Mouse (Mus musculus): ENCODE measurements at regions not wholly inside any gene's neighbourhood (a gene's known extent, or its start where the extent isn't known, plus 50 kb on each side); places are given as distances from the start of the nearest gene placed in this dataset.

DNA sequence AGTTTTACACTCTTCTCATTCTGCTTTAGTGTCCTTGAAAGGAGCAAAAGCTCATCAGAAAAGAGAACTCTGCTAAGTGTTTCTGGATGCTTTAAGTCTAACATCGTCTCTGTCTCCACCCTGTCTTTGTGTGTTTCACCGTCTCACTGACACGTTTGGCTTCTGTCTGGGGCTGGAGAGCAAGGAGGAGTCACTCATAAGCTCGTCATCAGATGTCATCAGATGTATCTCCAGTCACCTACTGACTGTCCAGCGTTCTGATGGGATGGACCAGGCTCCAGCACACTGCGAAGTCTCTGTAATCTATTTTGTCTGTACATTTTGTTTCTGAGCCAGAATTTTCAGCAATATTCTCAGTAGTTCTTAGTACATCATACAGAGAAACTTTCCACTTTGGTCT lies 283.4 kb upstream of the Arglu1 start:
- Histone ChIP-seq H3K36me3 (ENCODE audit: control insufficient read depth, insufficient read depth, low read length) (no peaks in the 10 kb centered on the region), H3K27ac (ENCODE audit: low read length) (no peak overlapping the region)
- WGBS: 64% methylated on average over 6 of the region's 6 CpGs

DNA sequence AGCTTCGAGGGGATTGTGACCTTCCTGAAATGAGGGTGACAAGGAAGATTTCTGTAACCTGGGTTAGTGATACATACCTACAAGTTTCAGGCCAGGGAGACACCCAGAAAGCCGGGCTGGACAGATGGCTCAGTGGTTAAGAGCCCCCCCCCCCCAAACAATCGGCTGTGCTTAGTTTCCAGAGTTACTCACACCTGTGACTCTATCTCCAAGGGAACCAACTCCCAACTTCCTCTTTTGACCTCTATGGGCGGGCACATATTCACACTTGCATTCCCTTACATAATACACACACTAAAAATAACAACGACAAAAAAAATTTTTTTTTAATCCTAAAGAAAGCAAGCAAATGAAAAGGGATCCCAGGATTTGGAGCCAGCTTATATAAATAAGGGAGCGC lies 283.0 kb upstream of the Arglu1 start:
- ATAC-seq (ENCODE audit: insufficient read depth, low FRiP score): no peak
- H3K4me1 ChIP-seq (ENCODE audit: control insufficient read depth, insufficient read depth, low read length): no peaks in the 10 kb centered on the region
- H3K9me3 ChIP-seq (replicated peaks; ENCODE audit: control insufficient read depth, low read length): no peaks in the 10 kb centered on the region
- no peaks in the 10 kb centered on the region for H3K36me3 ChIP-seq (ENCODE audit: control insufficient read depth, insufficient read depth, low read length)
- H3K9ac ChIP-seq (ENCODE audit: low read length): no peak overlapping the region
- H3K27ac ChIP-seq (ENCODE audit: low read length): no peak overlapping the region
- no peaks in the 10 kb centered on the region for H3K27me3 ChIP-seq (ENCODE audit: control insufficient read depth, insufficient read depth, low read length)
- WGBS: 50% methylated on average over 6 of the region's 6 CpGs
- H3K4me3 ChIP-seq (replicated peaks; ENCODE audit: low read length): no peak overlapping the region
- no peak overlapping the region for H3K4me2 ChIP-seq (ENCODE audit: low read depth, low read length)

More for the DNA sequence above, 283.4 kb upstream of the Arglu1 start:
- H3K4me2 ChIP-seq (ENCODE audit: low read depth, low read length): no peak overlapping the region
- H3K9me3 ChIP-seq (replicated peaks; ENCODE audit: control insufficient read depth, low read length): no peaks in the 10 kb centered on the region
- no peak for ATAC-seq (ENCODE audit: insufficient read depth, low FRiP score)
- no peak overlapping the region for H3K9ac ChIP-seq (ENCODE audit: low read length)
- H3K4me3 ChIP-seq (replicated peaks; ENCODE audit: low read length): no peak overlapping the region
- no peaks in the 10 kb centered on the region for H3K4me1 ChIP-seq (ENCODE audit: control insufficient read depth, insufficient read depth, low read length)
- no peaks in the 10 kb centered on the region for H3K27me3 ChIP-seq (ENCODE audit: control insufficient read depth, insufficient read depth, low read length)

GRCm38 (mm10) chr8:8970776-8971175 lies 280.5 kb upstream of the Arglu1 start:
- H3K9ac ChIP-seq (ENCODE audit: low read length): no peak overlapping the region
- H3K27me3 ChIP-seq (ENCODE audit: control insufficient read depth, insufficient read depth, low read length): no peaks in the 10 kb centered on the region
- peaks cover 6% of the 10 kb centered on the region for H3K4me1 ChIP-seq (ENCODE audit: control insufficient read depth, insufficient read depth, low read length)
- no peak overlapping the region for H3K4me2 ChIP-seq (ENCODE audit: low read depth, low read length)
- H3K36me3 ChIP-seq (ENCODE audit: control insufficient read depth, insufficient read depth, low read length): no peaks in the 10 kb centered on the region
- 63% methylated on average over 5 of the region's 5 CpGs for WGBS
- H3K9me3 ChIP-seq (replicated peaks; ENCODE audit: control insufficient read depth, low read length): no peaks in the 10 kb centered on the region
- H3K4me3 ChIP-seq (replicated peaks; ENCODE audit: low read length): no peak overlapping the region
- H3K27ac ChIP-seq (ENCODE audit: low read length): no peak overlapping the region
- no peak for ATAC-seq (ENCODE audit: insufficient read depth, low FRiP score)

- Histone ChIP-seq H3K4me3 (replicated peaks; ENCODE audit: low read length) (no peak overlapping the region), H3K27me3 (ENCODE audit: control insufficient read depth, insufficient read depth, low read length) (no peaks in the 10 kb centered on the region), H3K9me3 (replicated peaks; ENCODE audit: control insufficient read depth, low read length) (no peaks in the 10 kb centered on the region), H3K4me1 (ENCODE audit: control insufficient read depth, insufficient read depth, low read length) (peaks cover 7% of the 10 kb centered on the region), H3K4me2 (ENCODE audit: low read depth, low read length) (no peak overlapping the region), H3K27ac (ENCODE audit: low read length) (no peak overlapping the region), H3K9ac (ENCODE audit: low read length) (no peak overlapping the region), H3K36me3 (ENCODE audit: control insufficient read depth, insufficient read depth, low read length) (no peaks in the 10 kb centered on the region)
- ATAC-seq (ENCODE audit: insufficient read depth, low FRiP score): no peak
- WGBS: 79% methylated on average over 5 of the region's 5 CpGs
These were observed 280.0 kb upstream of the Arglu1 start for GRCm38 (mm10) chr8:8970346-8970745.

DNA sequence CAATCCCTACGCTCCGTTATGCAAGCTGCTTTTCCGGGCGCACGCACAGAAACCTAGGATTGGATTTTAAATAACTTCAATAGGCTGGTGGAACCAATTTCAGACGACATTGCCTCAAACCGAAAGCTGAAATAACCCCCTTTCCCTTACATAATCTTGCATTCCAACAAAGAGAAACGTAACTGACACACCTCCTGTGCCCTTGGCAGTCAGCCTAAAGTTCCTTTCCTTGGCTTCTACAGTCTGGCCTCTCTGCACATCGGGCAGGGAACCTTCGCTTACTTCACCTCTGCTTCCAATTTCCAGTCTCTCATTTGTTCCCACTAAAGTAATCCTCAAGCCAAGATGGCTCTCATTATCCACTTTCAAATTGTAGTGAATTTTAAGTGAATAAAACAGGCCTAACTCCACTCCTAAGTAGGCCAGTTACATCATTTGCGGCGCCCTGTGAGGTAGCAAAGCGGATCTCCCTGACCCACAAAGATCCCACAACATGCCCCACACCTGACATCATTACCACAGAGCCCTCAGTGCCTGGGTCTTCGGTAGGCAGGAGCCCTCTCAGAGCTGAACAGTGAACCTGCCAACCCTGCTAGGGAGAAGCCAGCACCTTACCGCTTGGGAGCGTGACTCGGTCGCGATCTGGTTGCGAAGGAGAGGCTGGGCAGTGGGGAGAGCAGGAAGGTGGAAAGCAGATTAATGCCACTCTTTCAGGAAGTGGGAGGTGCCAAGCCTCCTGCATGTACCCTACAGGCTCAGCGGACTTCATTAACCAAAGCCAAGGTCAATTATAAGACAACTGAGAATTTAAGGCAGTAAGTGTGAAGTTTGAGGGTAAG lies 279.0 kb upstream of the Arglu1 start:
- no peaks in the 10 kb centered on the region for H3K9me3 ChIP-seq (replicated peaks; ENCODE audit: control insufficient read depth, low read length)
- H3K4me3 ChIP-seq (replicated peaks; ENCODE audit: low read length): no peak overlapping the region
- H3K27ac ChIP-seq (ENCODE audit: low read length): no peak overlapping the region
- no peaks in the 10 kb centered on the region for H3K36me3 ChIP-seq (ENCODE audit: control insufficient read depth, insufficient read depth, low read length)
- H3K9ac ChIP-seq (ENCODE audit: low read length): no peak overlapping the region
- H3K27me3 ChIP-seq (ENCODE audit: control insufficient read depth, insufficient read depth, low read length): no peaks in the 10 kb centered on the region
- 82% methylated on average over 21 of the region's 21 CpGs for WGBS
- H3K4me2 ChIP-seq (ENCODE audit: low read depth, low read length): no peak overlapping the region
- peaks cover 7% of the 10 kb centered on the region for H3K4me1 ChIP-seq (ENCODE audit: control insufficient read depth, insufficient read depth, low read length)
- no peak for ATAC-seq (ENCODE audit: insufficient read depth, low FRiP score)

- no peak for ATAC-seq (ENCODE audit: insufficient read depth, low FRiP score)
- 100% methylated on average over 1 of the region's 1 CpGs for WGBS
- Histone ChIP-seq H3K9me3 (replicated peaks; ENCODE audit: control insufficient read depth, low read length) (no peaks in the 10 kb centered on the region), H3K9ac (ENCODE audit: low read length) (no peak overlapping the region), H3K4me3 (replicated peaks; ENCODE audit: low read length) (no peak overlapping the region), H3K4me2 (ENCODE audit: low read depth, low read length) (no peak overlapping the region), H3K27ac (ENCODE audit: low read length) (no peak overlapping the region), H3K27me3 (ENCODE audit: control insufficient read depth, insufficient read depth, low read length) (no peaks in the 10 kb centered on the region), H3K36me3 (ENCODE audit: control insufficient read depth, insufficient read depth, low read length) (no peaks in the 10 kb centered on the region), H3K4me1 (ENCODE audit: control insufficient read depth, insufficient read depth, low read length) (peaks cover 7% of the 10 kb centered on the region)
These were observed 276.3 kb upstream of the Arglu1 start for GRCm38 (mm10) chr8:8966658-8967048.

- 29% methylated on average over 10 of the region's 10 CpGs for WGBS
- H3K27ac ChIP-seq (ENCODE audit: low read length): no peak overlapping the region
- H3K27me3 ChIP-seq (ENCODE audit: control insufficient read depth, insufficient read depth, low read length): no peaks in the 10 kb centered on the region
- H3K9ac ChIP-seq (ENCODE audit: low read length): no peak overlapping the region
- H3K4me2 ChIP-seq (ENCODE audit: low read depth, low read length): no peak overlapping the region
- H3K4me1 ChIP-seq (ENCODE audit: control insufficient read depth, insufficient read depth, low read length): peaks cover 7% of the 10 kb centered on the region
- no peaks in the 10 kb centered on the region for H3K9me3 ChIP-seq (replicated peaks; ENCODE audit: control insufficient read depth, low read length)
- no peaks in the 10 kb centered on the region for H3K36me3 ChIP-seq (ENCODE audit: control insufficient read depth, insufficient read depth, low read length)
- peak; percentile 74; the same call in 1 of the 2 replicates for ATAC-seq (ENCODE audit: insufficient read depth, low FRiP score)
- H3K4me3 ChIP-seq (replicated peaks; ENCODE audit: low read length): no peak overlapping the region
These were observed 275.8 kb upstream of the Arglu1 start for GRCm38 (mm10) chr8:8965983-8966657.

GRCm38 (mm10) chr8:8960221-8960620 lies 269.9 kb upstream of the Arglu1 start:
- Histone ChIP-seq H3K36me3 (ENCODE audit: control insufficient read depth, insufficient read depth, low read length) (no peaks in the 10 kb centered on the region), H3K4me1 (ENCODE audit: control insufficient read depth, insufficient read depth, low read length) (peaks cover 5% of the 10 kb centered on the region; the same call in 1 of the 2 replicates), H3K27me3 (ENCODE audit: control insufficient read depth, insufficient read depth, low read length) (no peaks in the 10 kb centered on the region), H3K27ac (ENCODE audit: low read length) (no peak overlapping the region), H3K9ac (ENCODE audit: low read length) (no peak overlapping the region), H3K4me3 (replicated peaks; ENCODE audit: low read length) (no peak overlapping the region), H3K4me2 (ENCODE audit: low read depth, low read length) (no peak overlapping the region), H3K9me3 (replicated peaks; ENCODE audit: control insufficient read depth, low read length) (no peaks in the 10 kb centered on the region)
- ATAC-seq (ENCODE audit: insufficient read depth, low FRiP score): no peak
- WGBS: 75% methylated on average over 3 of the region's 3 CpGs

- peaks cover 5% of the 10 kb centered on the region; the same call in 1 of the 2 replicates for H3K4me1 ChIP-seq (ENCODE audit: control insufficient read depth, insufficient read depth, low read length)
- no peak overlapping the region; the same call in 1 of the 2 replicates for H3K27ac ChIP-seq (ENCODE audit: low read length)
- no peak overlapping the region for H3K9ac ChIP-seq (ENCODE audit: low read length)
- H3K9me3 ChIP-seq (replicated peaks; ENCODE audit: control insufficient read depth, low read length): no peaks in the 10 kb centered on the region
- 17% methylated on average over 1 of the region's 1 CpGs for WGBS
- no peak overlapping the region for H3K4me2 ChIP-seq (ENCODE audit: low read depth, low read length)
- no peaks in the 10 kb centered on the region for H3K36me3 ChIP-seq (ENCODE audit: control insufficient read depth, insufficient read depth, low read length)
- no peak overlapping the region for H3K4me3 ChIP-seq (replicated peaks; ENCODE audit: low read length)
- ATAC-seq (ENCODE audit: insufficient read depth, low FRiP score): peak; percentile 68
- H3K27me3 ChIP-seq (ENCODE audit: control insufficient read depth, insufficient read depth, low read length): no peaks in the 10 kb centered on the region
These were observed 269.4 kb upstream of the Arglu1 start for GRCm38 (mm10) chr8:8959787-8960093.

All from stomach, embryonic 16.5 days (tissue).